Mouse (Mus musculus) monocyte, adult 5-6 weeks (primary cell): ENCODE results near the gene Speer4f2. TPM values are rescaled to one million over a fixed set of nuclear protein-coding genes. Genes with fewer than 3 reads are reported as not detected.
"Not testable (repeated sequence)": the region's sequence is repeated elsewhere in the genome, so short reads cannot be mapped to it uniquely, and the experiment has no call there.

Experiments used
- ATAC-seq: fragments of 153-309, 156-312 bp; replicated peaks from 2 replicates; pipeline ENCODE4 v1.8.0; 2017; ENCODE audit warnings: mild to moderate bottlenecking; ENCODE audit not compliant: low TSS enrichment, insufficient number of reproducible peaks, severe bottlenecking, poor library complexity, low FRiP score
- total RNA-seq: library from RNA; stranded (forward); fragments of 200-1000, 200-491, 200-594 nt; gene quantifications from 3 replicates; pipeline ENCODE4 v1.2.3, GENCODE M21; 2017

Gene Speer4f2
- not detected in 3 replicates for total RNA-seq

DNA sequence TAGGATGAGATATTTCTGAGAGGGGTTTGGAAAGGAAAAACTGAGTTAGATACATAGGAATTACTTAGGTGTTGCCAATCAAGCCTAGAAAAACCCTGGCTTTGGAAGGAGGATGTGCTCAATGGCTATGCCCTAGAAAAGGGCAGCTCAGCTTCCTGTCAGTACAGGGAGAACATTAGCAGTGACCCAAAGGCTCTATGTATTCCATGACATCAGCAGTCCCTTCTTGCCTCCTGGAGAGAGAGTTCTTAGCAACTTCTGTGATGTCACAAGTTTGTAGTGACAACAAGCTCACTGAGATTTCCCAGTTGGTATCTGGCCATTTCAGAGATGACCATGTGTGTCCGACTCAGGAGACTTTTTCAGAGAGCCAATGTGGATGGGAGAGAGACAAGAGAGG lies at the start of gene Speer4f2:
Speer4f2 (plus strand) TSS at position 301 of the 400 bp plus-strand sequence.
- not testable (repeated sequence) for ATAC-seq

- ATAC-seq: no peak
Observed at GRCm38 (mm10) chr5:17328946-17329566, 43.9 kb upstream of the Speer4f2 start.

- no peak for ATAC-seq
Observed at GRCm38 (mm10) chr5:17334836-17335235, 38.1 kb upstream of the Speer4f2 start.

DNA sequence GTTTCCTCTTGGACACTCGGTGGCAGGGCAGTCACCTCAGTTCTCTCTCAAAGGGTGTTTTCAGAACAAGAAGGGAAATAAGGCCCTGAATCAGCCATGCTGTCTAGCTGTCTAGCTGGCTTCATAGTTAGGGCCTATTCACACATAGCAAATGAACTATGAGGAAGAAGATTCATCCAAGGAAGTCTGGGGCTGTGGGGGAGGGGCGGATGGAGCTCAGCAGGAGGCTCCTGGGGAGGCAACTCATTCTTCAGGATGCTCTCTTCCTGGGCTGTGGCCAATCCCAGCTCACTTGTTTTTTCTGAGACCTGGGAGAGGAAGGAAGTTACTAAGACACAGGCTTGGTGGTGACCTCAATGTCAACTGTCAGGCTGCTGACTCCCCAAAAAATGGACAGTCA lies 27.2 kb upstream of the Speer4f2 start:
- not testable (repeated sequence) for ATAC-seq

DNA sequence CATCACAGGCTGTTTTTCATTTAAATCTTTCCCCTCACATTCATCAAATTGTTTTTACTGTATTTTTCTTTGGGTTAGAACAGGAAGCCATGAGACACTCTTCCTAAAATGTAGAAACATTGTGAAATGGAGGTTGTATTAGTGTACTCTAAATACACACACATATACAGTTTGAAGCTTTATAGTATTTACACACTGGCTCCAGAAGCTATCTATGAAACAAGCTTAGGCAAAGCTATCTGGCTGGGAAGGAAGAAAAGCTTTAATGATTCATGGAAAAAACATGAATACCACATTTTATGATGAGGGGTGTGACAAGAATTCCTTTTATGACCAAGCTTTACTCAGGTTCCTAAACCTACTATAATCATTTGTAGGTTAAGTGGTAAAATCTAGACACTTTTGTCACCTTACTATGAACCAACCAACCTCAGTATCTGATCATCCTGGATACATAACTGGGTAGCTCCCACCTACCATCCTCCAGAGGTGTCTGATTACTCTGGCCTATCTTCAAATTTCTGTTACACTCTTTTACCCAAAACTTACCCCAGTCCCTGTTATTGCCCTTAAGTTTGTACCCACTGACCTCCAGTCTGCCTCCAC lies 13.5 kb upstream of the Speer4f2 start:
- no peak for ATAC-seq

DNA sequence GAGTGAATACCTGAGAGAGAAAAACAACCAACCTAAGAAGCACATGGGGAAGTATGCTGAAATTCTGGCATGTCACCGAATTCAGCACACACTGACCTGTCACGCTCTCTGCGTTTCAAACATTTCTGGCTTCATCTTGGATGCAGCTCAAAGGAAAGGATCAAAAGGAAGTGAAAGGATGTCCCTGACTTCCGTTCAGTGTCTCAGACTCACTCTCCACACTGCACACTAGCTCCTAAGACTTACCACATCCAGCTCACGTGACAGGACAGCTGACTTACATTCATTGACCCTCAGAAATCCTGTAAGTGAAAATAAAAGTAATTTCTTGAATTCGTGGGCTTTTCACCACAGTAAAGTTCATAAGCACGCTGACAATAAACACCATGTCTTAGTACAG lies 16.9 kb downstream of the Speer4f2 start:
- ATAC-seq: no peak

DNA sequence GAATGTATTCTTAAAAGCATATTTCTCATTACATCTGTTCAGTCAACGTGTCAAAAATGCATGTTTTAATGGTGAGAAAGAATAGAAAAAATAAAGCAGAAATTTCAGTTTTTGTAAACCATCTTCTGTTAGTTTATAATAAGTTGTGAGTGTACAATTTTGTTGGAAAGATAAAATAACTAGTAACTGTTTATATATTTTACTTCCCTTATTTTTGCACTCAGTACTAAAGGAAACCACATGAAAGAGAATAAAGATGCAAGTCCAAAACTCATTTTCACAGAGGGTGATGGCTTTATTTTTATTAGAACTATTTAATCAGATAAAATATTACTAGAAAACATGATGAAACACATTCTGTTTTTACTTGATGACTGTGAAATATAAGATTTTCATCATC lies 18.2 kb downstream of the Speer4f2 start:
- ATAC-seq: no peak

DNA sequence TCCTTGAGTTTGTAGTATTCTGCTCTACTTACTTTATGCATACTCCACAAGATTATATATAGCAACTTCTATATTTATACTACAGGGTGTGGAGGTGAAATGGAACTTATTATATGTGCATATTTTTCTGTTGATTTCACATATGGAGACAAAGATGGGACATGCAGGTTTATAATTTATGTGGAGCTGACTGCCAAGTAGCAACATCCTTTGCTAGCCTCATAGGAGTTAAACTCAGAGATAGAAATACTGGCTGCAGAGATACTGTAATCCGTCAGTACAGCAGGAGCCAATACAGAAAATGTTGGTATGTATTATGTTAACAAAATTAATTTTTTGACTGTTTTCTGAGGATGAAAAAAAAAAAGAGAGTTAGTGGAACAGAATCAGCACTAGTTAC lies 27.6 kb downstream of the Speer4f2 start:
- ATAC-seq: no peak

GRCm38 (mm10) chr5:17401206-17402077 lies 28.5 kb downstream of the Speer4f2 start:
- ATAC-seq: no peak

- no peak for ATAC-seq
Observed at GRCm38 (mm10) chr5:17402330-17403125, 29.5 kb downstream of the Speer4f2 start.

- no peak for ATAC-seq
Observed at GRCm38 (mm10) chr5:17403584-17403983, 30.6 kb downstream of the Speer4f2 start.

DNA sequence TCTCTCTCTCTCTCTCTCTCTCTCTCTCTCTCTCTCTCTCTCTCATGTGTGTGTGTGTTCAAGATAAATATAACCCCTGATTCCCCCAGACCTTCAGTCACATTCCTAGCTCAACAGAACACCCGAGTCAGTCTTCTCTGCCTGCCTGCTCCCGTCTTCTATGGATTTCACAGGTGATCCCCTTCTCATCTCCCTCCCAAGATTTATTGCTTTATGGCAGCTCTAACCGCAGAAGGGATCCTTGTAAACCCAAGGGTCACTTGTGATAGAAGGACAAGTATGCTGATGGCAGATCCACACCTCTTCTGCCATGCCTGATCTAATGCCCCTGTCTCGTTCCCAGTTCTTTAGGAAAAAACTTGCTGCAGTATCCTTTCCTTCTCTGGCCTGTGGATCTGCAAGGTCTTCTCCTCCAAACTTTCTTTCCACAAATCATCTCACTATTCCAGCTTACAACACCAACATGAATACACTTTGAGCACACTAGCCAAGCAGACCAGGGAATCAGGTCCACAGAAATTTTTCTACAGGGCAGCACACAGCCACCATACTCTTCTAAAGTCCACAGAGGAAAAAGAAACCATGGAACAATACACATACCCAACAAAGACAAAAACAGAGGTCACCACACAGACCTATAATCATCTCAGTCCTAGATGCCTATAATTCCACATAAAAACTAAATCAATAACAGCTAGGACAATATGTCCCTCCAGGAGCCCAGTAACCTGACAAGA lies 36.1 kb downstream of the Speer4f2 start:
- no peak for ATAC-seq

GRCm38 (mm10) chr5:17417201-17417600 lies 44.2 kb downstream of the Speer4f2 start:
- ATAC-seq: no peak

- no peak for ATAC-seq
Observed at GRCm38 (mm10) chr5:17419215-17419820, 46.3 kb downstream of the Speer4f2 start.

GRCm38 (mm10) chr5:17419921-17420320 lies 46.9 kb downstream of the Speer4f2 start:
- no peak for ATAC-seq

GRCm38 (mm10) chr5:17422225-17422624 lies 49.2 kb downstream of the Speer4f2 start:
- ATAC-seq: no peak

- no peak for ATAC-seq
Observed at GRCm38 (mm10) chr5:17426930-17427329, 54.0 kb downstream of the Speer4f2 start.
